Mouse (Mus musculus) kidney, embryonic 16.5 days (tissue): ENCODE measurements around the gene Pdia6. TPM values are rescaled to one million over a fixed set of nuclear protein-coding genes. Genes with fewer than 3 reads are reported as not detected.
A peak's percentile ranks its signal among the peaks of the same experiment; 100 is the strongest.

Experiments
- ATAC-seq: fragments of 200-750 bp; cut with Nextera tagmentation; 2 replicates; pipeline ENCODE4 v1.8.0; 2017; ENCODE audit warnings: moderate TSS enrichment; ENCODE audit not compliant: low FRiP score, low TSS enrichment
- H3K27ac ChIP-seq: fragments of 300-500 bp; sonication (generic); 2 replicates; pipeline ENCODE4 v1.5.1; 2014; ENCODE audit warnings: low read length
- H3K27me3 ChIP-seq: fragments of 300-500 bp; sonication (generic); 2 replicates; pipeline ENCODE4 v1.6.1; 2014; ENCODE audit warnings: low read length, control low read depth, mixed read lengths; ENCODE audit not compliant: insufficient read depth
- H3K36me3 ChIP-seq: fragments of 300-500 bp; sonication (generic); 2 replicates; pipeline ENCODE4 v1.6.1; 2014; ENCODE audit warnings: low read length, control low read depth, mixed read lengths; ENCODE audit not compliant: insufficient read depth
- H3K4me1 ChIP-seq: fragments of 300-500 bp; sonication (generic); 2 replicates; pipeline ENCODE4 v1.6.1; 2014; ENCODE audit warnings: low read length, control low read depth, mixed read lengths; ENCODE audit not compliant: insufficient read depth
- H3K4me2 ChIP-seq: fragments of 300-500 bp; sonication (generic); replicated peaks from 2 replicates; pipeline ENCODE4 v1.6.1; 2014; ENCODE audit warnings: low read depth, low read length
- H3K4me3 ChIP-seq: fragments of 300-500 bp; sonication (generic); 2 replicates; pipeline ENCODE4 v1.5.1; 2014; ENCODE audit warnings: mild to moderate bottlenecking, low read length
- H3K9ac ChIP-seq: fragments of 300-500 bp; sonication (generic); replicated peaks from 2 replicates; pipeline ENCODE4 v1.6.1; 2014; ENCODE audit warnings: low read length
- H3K9me3 ChIP-seq: fragments of 300-500 bp; sonication (generic); 2 replicates; pipeline ENCODE4 v1.6.1; 2016; ENCODE audit warnings: low read length, control low read depth
- WGBS: fragments of 180-500 bp; shearing (Covaris S2); extraction: QIAGEN DNeasy Blood & Tissue Kit; methylation state at CpG from one replicate; pipeline ENCODE4 v1.1.7; 2014; 5-methylcytosine and 5-hydroxymethylcytosine counted together
- polyA plus RNA-seq: library from polyadenylated mRNA; unstranded; fragments of >200 nt; fragmentation: Nextera tagmentation; extraction: Ambion mirVana; gene quantifications from 2 replicates; pipeline ENCODE4 v1.2.1, GENCODE M21; 2015

Pdia6 gene
- 665 and 673 TPM in 2 replicates for polyA plus RNA-seq

DNA sequence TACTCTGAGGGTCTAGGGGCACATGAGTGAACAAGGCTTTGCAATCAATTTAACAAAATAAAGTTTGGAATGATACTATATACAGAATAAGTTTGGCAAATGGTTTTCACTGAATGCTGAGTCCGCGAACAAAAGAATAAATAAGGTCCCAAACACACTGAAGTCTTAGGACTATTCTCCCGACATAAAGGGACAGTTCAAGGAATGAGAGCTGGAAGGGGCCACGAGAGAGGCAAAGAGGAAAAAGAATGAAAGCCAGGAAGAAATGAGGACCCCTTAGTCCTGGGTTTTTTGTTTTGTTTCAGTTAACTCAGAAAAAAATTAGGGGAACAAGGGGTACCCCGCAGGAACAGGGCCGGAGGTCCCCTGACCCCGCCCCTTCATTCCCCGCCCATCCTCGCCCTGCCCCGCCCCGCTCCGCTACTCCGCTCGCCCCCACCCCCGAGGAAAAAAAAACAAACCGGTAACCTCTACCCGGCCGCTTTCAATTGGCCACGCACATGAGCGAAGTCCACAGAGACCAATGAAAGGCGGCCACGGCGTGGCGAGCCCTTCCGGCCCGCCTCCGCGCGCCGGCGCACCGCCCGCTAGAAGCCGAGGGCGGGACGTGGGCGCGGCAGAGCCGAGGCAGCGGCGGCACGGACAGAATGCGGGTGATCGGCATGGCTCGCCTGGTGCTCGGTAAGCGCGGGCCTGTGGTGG lies at the start of gene Pdia6:
TSS of gene Pdia6 (plus strand) at position 575 of the 702 bp plus-strand sequence.
- peak within 1 kb of the TSS; percentile 71 for H3K27ac ChIP-seq
- H3K4me1 ChIP-seq = peaks cover 23% of the 10 kb centered on the region
- WGBS = under 1% methylated on average over 48 of the region's 48 CpGs
- no peaks in the 10 kb centered on the region for H3K9me3 ChIP-seq
- H3K4me3 ChIP-seq = peak within 1 kb of the TSS; percentile 83
- H3K27me3 ChIP-seq = no peaks in the 10 kb centered on the region
- H3K36me3 ChIP-seq = peaks cover 9% of the 10 kb centered on the region
- peak; percentile 98 for ATAC-seq
- peak within 1 kb of the TSS; percentile 58 for H3K4me2 ChIP-seq
- peak within 1 kb of the TSS; percentile 91 for H3K9ac ChIP-seq

GRCm38 (mm10) chr12:17218390-17218789 lies 48.0 kb upstream of the Pdia6 start:
- H3K4me2 ChIP-seq = no peak overlapping the region
- H3K27me3 ChIP-seq = no peaks in the 10 kb centered on the region
- peaks cover 8% of the 10 kb centered on the region for H3K9me3 ChIP-seq
- 60% methylated on average over 8 of the region's 8 CpGs for WGBS
- no peak overlapping the region for H3K27ac ChIP-seq
- no peaks in the 10 kb centered on the region for H3K4me1 ChIP-seq
- no peak overlapping the region for H3K9ac ChIP-seq
- no peak overlapping the region for H3K4me3 ChIP-seq
- ATAC-seq = no peak
- H3K36me3 ChIP-seq = no peaks in the 10 kb centered on the region

DNA sequence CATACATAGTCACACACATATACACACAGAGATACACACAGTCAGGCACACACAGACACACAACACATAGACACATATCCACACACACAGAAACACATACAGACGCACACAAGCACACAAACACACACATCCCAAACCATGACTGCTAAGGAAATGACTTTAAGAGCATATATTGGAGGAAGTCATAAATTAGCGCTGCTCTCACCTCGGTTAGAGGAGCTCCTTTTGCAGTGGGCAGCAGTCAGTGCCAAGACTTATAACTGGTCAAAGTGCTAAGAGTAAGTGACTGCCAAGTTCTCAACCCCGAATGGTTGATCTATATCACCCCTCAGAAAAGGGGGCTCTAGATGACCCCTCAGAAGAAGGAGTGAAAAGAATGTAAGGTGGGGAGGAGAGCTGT lies 47.2 kb upstream of the Pdia6 start:
- 45% methylated on average over 4 of the region's 4 CpGs for WGBS
- H3K4me2 ChIP-seq = no peak overlapping the region
- H3K9ac ChIP-seq = no peak overlapping the region
- H3K9me3 ChIP-seq = peaks cover 7% of the 10 kb centered on the region
- ATAC-seq = no peak
- no peaks in the 10 kb centered on the region for H3K36me3 ChIP-seq
- H3K27me3 ChIP-seq = no peaks in the 10 kb centered on the region
- H3K4me1 ChIP-seq = no peaks in the 10 kb centered on the region
- no peak overlapping the region for H3K27ac ChIP-seq
- H3K4me3 ChIP-seq = no peak overlapping the region

- H3K9ac ChIP-seq = no peak overlapping the region
- 77% methylated on average over 5 of the region's 5 CpGs for WGBS
- no peak overlapping the region for H3K4me2 ChIP-seq
- H3K4me3 ChIP-seq = no peak overlapping the region
- no peaks in the 10 kb centered on the region for H3K9me3 ChIP-seq
- H3K4me1 ChIP-seq = no peaks in the 10 kb centered on the region
- H3K36me3 ChIP-seq = no peaks in the 10 kb centered on the region
- H3K27ac ChIP-seq = no peak overlapping the region
- no peaks in the 10 kb centered on the region for H3K27me3 ChIP-seq
- no peak for ATAC-seq
Measured at GRCm38 (mm10) chr12:17220631-17221030, 45.7 kb upstream of the Pdia6 start.

- Histone ChIP-seq H3K9me3 (no peaks in the 10 kb centered on the region), H3K9ac (no peak overlapping the region), H3K27ac (no peak overlapping the region), H3K36me3 (no peaks in the 10 kb centered on the region), H3K4me2 (no peak overlapping the region), H3K4me3 (no peak overlapping the region), H3K4me1 (no peaks in the 10 kb centered on the region), H3K27me3 (no peaks in the 10 kb centered on the region)
- no peak for ATAC-seq
- WGBS = 46% methylated on average over 5 of the region's 5 CpGs
Measured at GRCm38 (mm10) chr12:17221891-17222428, 44.4 kb upstream of the Pdia6 start.

DNA sequence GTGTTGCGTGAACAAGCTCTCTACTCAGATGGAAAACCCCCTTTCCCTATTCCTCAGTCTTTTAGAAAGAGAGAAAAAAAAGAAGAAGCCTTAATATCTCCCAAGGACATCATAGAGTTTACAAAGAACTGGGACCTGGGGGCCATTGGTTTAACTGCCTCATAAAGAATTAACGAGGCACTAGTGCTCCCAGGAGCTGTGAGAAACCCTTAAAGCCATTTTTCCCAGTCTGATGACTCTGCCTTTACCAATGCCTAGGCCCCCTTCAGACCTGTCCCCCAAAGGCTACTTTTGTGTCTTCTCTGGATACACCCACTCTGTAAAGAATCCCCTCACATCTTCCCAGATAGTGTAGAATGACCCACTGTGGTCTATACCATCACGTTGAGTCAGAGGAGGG lies 43.3 kb upstream of the Pdia6 start:
- no peak overlapping the region for H3K4me3 ChIP-seq
- H3K9me3 ChIP-seq = no peaks in the 10 kb centered on the region
- H3K27ac ChIP-seq = no peak overlapping the region
- H3K36me3 ChIP-seq = no peaks in the 10 kb centered on the region
- no peaks in the 10 kb centered on the region for H3K4me1 ChIP-seq
- H3K4me2 ChIP-seq = no peak overlapping the region
- no peak overlapping the region for H3K9ac ChIP-seq
- no peaks in the 10 kb centered on the region for H3K27me3 ChIP-seq
- ATAC-seq = no peak
- WGBS = 44% methylated on average over 3 of the region's 3 CpGs

GRCm38 (mm10) chr12:17225012-17225411 lies 41.3 kb upstream of the Pdia6 start:
- 80% methylated on average over 5 of the region's 5 CpGs for WGBS
- Histone ChIP-seq H3K9me3 (no peaks in the 10 kb centered on the region), H3K36me3 (no peaks in the 10 kb centered on the region), H3K4me1 (no peaks in the 10 kb centered on the region), H3K9ac (no peak overlapping the region), H3K4me3 (no peak overlapping the region), H3K4me2 (no peak overlapping the region), H3K27me3 (no peaks in the 10 kb centered on the region), H3K27ac (no peak overlapping the region)
- ATAC-seq = no peak

DNA sequence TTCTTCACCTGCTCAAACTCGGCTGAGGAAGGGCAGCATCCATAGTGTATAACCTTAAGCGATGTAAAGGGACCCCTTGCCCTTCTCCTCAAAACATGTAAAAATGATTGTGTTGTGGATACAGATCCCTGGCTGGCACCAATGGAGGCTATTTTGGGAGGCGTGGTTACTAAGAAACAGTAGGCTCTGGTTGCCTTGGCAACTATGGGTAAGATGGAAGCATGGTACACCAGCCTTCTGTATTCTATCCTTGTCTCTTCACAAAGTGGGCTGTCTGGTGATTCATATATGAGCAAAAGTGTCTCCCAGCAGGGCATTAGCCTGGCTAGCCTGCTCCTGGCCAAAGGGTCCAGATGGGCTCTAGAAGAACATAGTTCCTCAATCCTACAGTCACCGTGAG lies 38.4 kb upstream of the Pdia6 start:
- Histone ChIP-seq H3K36me3 (no peaks in the 10 kb centered on the region), H3K27me3 (no peaks in the 10 kb centered on the region), H3K4me1 (no peaks in the 10 kb centered on the region), H3K9ac (no peak overlapping the region), H3K27ac (no peak overlapping the region), H3K4me3 (no peak overlapping the region), H3K9me3 (no peaks in the 10 kb centered on the region), H3K4me2 (no peak overlapping the region)
- no peak for ATAC-seq
- 88% methylated on average over 4 of the region's 4 CpGs for WGBS

DNA sequence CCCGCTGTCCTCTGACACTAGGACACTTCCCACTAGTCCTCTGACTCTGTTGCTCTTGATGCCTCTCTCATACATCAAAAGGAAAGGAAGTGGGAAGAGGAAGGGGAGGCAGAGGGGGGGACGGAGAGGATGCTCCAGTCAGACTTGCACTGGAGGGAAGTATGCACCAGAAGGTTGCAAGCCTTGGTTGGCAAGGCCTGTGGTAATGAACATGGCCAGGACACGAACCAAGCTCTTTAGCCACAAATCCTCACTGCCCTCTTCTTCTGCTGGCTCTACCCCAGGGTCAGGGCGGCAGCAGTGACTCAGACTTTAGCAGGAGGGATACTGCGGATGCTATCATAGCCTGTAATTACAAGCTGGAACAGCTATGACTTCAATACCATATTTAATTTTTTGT lies 35.8 kb upstream of the Pdia6 start:
- Histone ChIP-seq H3K4me2 (no peak overlapping the region), H3K9ac (no peak overlapping the region), H3K27ac (no peak overlapping the region), H3K36me3 (no peaks in the 10 kb centered on the region), H3K27me3 (no peaks in the 10 kb centered on the region), H3K9me3 (no peaks in the 10 kb centered on the region), H3K4me3 (no peak overlapping the region), H3K4me1 (no peaks in the 10 kb centered on the region)
- 75% methylated on average over 5 of the region's 5 CpGs for WGBS
- ATAC-seq = no peak

DNA sequence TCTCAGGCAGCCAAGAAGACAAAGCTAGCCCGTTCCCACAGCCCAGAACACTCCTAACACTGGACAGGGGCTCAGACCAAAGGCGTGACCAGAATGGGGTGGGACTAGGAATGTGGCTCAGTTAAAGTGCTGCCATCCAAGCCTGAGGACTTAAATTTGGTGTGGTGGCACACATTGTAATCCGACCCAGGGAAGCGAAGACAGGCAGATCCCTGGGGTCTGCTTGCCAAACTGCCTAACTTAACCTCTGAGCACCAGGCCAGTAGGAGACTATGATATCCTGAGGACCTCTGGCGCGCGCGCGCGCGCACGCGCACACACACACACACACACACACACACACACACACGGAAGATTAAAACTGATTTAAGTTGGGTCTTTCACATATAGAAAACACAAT lies 34.8 kb upstream of the Pdia6 start:
- 82% methylated on average over 14 of the region's 14 CpGs for WGBS
- Histone ChIP-seq H3K9me3 (no peaks in the 10 kb centered on the region), H3K27me3 (no peaks in the 10 kb centered on the region), H3K4me1 (no peaks in the 10 kb centered on the region), H3K36me3 (no peaks in the 10 kb centered on the region), H3K9ac (no peak overlapping the region), H3K4me3 (no peak overlapping the region), H3K27ac (no peak overlapping the region), H3K4me2 (no peak overlapping the region)
- ATAC-seq = no peak
